Mouse (Mus musculus) brain, embryonic 14.5 days (tissue): Measurements from ENCODE around the gene Abca7.

Source experiments
- CTCF ChIP-seq: fragments of 200-500 bp; IDR thresholded peaks from 2 replicates; pipeline ENCODE4 v1.5.1; 2012; ENCODE audit warnings: inconsistent platforms, mild to moderate bottlenecking, moderate library complexity, borderline replicate concordance; ENCODE audit not compliant: insufficient read depth, insufficient read length; ENCODE audit errors: extremely low read depth
- POLR2A ChIP-seq: fragments of 200-500 bp; IDR thresholded peaks from 2 replicates; pipeline ENCODE4 v1.6.1; 2012; ENCODE audit warnings: mild to moderate bottlenecking, inconsistent platforms, borderline replicate concordance; ENCODE audit not compliant: poor library complexity, insufficient read depth, insufficient read length, severe bottlenecking; ENCODE audit errors: extremely low read depth

DNA sequence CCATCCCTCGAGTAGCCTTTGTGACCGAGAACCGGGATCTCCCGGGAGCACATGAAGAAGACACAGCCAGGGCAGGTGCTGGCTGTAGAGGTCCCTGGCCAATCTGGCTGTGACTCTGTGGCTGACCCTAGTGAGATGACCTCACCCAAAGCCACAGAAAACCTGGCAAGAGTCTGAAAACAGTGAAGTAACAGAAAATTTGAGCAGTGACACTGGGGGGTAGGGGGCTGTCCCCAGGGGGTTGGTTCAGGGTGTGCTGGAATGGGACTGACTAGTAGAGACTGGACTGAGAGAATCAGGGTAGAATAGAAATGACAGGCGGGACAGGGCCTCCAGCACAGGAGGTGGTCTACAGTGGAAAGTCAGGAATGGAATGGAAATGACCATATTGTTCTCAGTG lies 13.1 kb upstream of the Abca7 start:
- TF ChIP-seq CTCF: no peak
- TF ChIP-seq POLR2A: no peak
